Mouse (Mus musculus) cerebellum, adult 11 months (tissue): Measurements from ENCODE around the gene Hbb-bs.
"Not testable (repeated sequence)": the region's sequence is repeated elsewhere in the genome, so short reads cannot be mapped to it uniquely, and the experiment has no call there.

Experiments used
- DNase-seq: peaks from one replicate; pipeline ENCODE4 v3.0.0; 2022

Gene Hbb-bs

DNA sequence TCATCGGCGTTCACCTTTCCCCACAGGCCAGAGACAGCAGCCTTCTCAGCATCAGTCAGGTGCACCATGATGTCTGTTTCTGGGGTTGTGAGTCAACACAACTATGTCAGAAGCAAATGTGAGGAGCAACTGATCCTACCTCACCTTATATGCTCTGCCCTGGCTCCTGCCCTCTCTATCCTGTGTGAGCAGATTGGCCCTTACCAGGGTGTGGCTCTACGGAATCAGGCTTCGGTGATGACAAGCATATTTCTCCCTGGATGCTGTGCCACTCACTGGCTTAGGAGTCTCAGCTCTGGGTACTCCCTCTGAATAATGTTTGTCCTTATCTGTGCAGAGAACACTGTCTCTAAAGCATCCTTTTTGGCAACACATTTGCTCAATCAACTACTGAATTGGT lies at the start of gene Hbb-bs:
TSS of gene Hbb-bs (minus strand) at position 289 of the 400 bp plus-strand sequence.
- no peak for DNase-seq

DNA sequence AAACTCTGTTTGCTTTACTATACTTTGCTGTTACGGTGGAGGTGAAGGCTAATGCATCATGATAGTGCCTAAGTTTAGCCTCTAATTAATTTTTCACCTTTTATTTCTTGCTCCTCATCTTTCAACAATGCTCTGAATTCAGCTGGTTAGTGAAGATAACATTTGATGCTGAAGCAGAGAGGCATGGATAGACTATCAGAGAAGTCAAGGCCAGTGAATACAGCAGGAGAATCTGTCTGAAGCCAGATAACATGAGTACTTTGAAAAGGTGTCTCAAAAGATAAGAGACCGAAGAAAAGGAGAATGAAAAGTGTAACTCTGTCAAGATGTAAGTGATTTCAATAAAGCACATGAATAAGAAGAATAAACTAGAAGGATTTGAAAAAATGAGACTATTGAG lies 49.2 kb upstream of the Hbb-bs start:
- no peak for DNase-seq

DNA sequence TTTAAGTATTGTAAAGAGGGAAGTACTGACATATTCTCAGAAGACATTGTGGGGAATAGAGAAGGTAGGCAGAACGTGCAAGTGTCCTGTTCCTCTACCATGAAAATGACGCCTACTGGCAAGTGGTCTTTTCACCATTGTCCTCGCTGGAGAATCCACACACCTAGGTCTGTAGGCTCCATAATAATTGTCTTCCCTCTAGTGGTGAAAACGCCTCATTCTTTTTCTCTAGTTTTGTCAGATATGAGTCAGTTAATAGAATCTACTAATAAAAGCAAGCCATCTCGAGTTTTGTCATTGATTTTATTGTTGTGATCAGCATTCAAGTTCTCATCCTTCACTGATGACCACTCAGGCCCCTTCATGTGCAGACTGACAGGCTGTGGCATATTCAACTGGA lies 46.6 kb upstream of the Hbb-bs start:
- no peak for DNase-seq

DNA sequence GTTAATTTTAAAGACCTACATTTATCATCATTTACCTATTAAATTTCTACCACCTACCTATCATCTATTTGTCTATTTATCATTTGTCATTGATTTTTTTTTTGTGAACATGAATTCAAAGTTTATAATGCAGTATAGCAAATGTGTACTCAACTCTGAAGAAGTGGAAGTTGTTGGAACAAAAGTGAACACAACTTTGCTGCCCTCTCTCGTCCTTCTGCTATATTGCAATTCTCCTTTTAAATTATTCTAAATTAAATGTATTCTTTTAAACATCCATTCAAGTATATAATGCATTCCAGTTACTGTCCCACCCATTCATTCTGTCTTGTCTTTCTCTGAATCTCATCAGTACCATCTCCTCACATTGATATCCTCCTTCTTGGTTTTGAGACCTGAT lies 45.2 kb upstream of the Hbb-bs start:
- DNase-seq = no peak

DNA sequence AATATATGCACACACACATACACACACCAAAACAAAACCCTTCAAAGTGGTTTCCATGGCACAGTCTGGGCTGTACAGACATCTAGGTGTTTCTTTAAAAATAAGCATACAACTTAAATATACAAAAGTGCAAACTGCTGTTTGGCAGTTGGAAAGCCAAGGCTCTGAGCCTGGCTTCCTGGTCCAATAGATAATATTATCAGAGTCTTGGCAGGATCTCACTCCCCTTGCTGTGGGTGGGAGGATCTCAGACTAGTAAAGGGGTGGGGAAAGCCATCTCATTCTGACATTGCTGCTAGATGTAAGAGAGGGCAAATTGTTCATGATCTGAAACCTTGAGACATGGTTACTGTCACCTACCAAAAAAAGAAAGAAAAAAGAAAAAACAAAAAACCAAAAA lies 42.8 kb upstream of the Hbb-bs start:
- no peak for DNase-seq

DNA sequence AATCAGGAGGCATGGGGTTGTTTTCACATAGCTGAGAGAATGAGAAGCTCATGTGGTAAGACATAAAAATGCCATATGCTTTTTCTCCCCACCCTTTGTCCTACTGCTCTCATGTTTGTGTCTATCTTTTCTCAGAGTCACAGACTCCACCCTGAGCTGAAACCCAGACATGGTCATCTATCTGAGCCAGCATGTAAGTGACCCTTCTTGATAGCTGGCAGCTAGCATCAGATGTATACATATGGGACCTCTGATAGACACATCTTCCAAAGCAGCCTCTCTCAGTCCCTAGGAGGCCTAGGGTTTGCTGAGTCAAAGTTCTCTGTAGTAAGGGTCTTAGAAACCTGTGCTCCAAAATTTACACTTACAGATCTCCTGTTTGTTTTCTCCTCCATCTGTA lies 37.8 kb upstream of the Hbb-bs start:
- DNase-seq = no peak

DNA sequence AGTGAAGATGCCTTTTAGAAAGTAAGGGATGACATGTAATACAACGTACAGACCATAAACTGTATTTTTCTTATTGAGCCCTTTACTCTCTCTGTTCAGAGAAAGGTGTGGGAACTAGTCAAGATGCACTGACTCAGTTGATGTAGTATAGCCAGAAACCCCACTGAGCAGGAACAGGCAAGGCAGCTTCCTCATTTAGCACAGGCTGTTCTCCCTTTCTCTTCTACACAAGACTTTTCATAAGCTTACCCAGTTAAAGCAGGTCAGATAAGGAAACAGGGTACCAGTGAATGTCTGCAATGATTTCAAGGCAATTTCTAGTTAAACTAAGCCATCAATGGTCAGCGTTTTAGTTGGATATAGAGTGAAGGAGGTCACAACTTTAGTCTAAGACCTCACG lies 33.6 kb upstream of the Hbb-bs start:
- no peak for DNase-seq

DNA sequence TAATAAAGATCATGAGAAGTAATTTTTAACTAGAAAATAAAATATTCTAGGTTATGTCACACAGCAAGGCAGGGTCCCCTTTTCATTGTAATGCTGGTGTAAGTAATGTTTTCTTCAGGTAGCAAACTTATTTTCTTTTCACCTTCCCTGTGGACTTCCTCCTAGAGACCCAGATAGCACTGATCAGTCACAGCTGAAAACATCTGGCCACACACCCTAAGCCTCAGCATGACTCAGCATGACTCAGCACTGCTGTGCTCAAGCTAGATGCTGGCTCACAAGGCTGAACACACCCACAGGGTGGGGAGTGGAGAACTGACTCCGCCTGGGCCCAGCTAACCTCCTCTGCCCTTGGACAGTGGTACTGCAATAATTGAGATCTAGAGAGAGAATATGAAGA lies 33.0 kb upstream of the Hbb-bs start:
- no peak for DNase-seq

DNA sequence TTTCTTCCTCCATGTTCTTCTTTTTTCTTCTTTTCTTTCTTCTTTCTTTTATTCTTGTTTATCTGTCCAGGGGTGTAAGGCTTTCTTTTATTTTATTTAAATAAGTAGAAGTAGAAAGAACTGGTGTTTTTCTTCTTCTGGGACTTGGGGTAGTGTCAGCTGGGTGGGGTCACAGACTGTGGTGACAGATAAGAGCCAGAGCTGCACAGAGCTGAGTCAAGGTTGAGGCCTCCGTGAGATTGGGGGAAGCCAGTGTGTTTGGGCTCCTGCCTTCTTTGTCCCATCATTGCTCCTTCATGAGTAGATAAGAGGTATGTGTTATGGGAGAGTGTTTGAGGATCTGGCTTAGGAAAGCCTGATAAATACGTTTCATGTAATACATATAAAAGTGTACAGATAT lies 31.2 kb upstream of the Hbb-bs start:
- DNase-seq = no peak

DNA sequence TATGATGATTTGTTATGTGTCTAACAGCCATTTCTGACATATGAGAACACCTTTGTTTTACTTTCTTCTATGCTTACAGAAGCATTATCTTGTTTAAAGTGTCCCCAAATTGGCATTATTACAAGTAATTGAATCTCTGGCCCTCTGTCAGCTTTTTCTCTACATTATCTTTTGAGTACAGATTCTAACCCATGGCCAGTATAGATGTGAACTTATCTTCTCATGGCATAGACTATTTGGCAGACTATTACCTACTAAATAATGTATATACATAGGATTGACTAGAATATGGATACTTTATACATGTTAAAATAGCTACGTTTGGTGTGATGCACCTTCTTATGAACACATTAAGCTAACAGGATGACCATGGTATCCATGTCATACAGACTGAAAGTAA lies 26.8 kb upstream of the Hbb-bs start:
- no peak for DNase-seq

DNA sequence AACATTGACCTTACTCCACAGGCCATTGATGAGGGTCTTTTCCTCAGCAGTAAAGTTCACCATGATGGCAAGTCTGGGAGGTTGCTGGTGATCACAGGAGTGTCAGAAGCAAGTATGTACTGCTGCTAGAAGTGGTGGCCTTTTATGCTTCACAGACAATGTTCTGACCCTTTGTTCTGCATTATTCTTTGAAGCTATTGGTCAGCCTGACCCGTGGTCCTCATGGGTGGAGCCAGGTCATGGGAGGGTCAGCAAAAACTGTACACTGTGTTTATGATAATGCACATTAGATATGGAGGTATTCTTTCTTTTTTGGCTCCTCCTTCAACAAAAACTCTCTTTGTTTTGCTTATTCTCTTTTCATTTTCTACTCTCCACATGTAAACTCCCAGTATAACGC lies 25.2 kb upstream of the Hbb-bs start, which contains the start of gene Hbb-y:
TSS of gene Hbb-y (minus strand) at position 127 of the 400 bp plus-strand sequence.
- DNase-seq = no peak

DNA sequence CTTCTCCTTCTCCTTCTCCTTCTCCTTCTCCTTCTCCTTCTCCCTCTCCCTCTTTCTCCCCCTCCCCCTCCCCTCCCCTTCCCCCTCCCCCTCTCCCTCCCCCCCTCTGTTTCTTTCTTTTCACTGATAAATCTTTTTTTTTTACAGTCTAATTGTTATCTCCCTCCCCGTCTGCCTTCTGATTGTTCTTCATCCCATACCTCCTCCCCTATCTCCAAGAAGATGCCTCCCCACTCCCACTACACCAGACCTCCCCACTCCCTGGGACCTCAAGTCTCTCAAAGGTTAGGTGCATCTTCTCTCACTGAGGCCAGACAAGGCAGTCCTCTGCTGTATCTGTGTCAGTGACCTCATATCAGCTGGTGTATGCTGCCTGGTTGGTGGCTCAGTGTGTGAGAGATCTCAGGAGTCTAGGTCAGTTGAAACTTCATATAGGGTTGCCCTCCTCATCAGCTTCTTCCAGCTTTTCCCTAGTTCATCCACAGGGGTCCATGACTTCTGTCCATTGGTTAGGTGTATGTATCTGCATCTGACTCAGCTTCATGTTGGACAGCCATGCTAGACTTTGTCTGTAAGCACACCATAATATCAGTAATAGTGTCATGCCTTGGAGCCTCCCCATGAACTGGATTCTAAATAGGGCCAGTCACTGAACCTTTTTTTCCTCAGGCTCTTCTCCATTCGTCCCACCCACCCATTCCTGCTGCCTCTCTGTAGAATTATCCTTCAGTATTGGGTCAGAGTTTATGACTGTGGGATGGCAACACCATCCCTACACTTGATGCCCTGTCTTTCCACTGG lies 16.8 kb upstream of the Hbb-bs start:
- no peak for DNase-seq

DNA sequence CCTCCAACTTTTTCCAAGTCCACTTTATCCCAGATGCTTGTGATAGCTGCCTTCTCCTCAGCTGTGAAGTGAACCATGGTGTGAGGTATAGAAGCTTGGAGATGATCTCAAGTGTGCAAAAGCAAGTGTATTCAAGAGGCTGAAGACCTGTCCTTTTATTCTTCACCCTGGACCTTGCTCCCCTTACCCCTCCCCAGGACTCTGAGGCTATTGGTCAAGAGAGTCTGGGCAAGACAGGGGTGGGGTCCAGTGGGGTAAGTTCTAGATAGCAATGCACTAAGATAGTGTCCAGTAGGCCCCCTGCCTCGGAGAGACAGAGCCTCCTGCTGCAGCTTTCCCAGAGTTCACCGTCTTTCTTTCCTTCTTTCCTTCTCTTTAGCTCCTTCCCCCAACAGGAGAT lies 15.1 kb upstream of the Hbb-bs start, which contains the start of gene Hbb-bh1:
TSS of gene Hbb-bh1 (minus strand) at position 131 of the 400 bp plus-strand sequence.
- DNase-seq = no peak

DNA sequence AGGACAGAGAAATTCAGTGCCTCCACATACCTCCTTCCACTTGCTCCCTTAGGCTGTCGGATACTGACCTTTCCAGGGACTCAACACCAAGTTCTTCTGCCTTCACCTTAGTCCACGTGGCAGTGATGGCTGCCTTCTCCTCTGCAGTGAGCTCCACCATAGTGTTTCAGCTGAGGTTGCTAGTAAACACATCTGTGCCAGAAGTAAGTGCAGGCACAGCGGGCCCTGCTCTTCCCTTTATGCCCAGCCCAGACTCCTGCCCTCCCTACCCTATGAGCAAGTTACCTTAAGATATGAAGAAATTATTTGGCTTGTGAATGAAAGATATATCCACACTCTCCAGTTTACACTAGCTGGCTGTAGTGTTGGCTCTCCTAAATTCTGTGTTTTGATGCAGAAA lies 12.4 kb upstream of the Hbb-bs start, which contains the start of gene Hbb-bh2:
TSS of gene Hbb-bh2 (minus strand) at position 253 of the 400 bp plus-strand sequence.
- DNase-seq = no peak

DNA sequence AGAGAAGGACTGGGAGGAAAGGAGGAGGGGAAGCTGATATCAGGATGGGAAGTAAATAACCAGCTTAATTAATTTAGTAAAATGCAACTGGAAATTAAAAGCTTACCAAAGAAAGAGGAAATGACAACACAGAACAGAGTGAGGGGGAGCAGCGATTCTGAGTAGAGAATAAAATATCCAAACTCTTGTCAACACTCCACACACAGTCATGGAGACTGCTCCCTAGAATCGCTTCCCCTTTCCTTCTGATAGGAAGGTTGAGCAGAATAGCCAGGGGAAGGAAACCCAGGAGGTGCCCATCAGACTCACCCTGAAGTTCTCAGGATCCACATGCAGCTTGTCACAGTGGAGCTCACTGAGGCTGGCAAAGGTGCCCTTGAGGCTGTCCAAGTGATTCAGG lies 757 bp downstream of the Hbb-bs start:
- not testable (repeated sequence) for DNase-seq

DNA sequence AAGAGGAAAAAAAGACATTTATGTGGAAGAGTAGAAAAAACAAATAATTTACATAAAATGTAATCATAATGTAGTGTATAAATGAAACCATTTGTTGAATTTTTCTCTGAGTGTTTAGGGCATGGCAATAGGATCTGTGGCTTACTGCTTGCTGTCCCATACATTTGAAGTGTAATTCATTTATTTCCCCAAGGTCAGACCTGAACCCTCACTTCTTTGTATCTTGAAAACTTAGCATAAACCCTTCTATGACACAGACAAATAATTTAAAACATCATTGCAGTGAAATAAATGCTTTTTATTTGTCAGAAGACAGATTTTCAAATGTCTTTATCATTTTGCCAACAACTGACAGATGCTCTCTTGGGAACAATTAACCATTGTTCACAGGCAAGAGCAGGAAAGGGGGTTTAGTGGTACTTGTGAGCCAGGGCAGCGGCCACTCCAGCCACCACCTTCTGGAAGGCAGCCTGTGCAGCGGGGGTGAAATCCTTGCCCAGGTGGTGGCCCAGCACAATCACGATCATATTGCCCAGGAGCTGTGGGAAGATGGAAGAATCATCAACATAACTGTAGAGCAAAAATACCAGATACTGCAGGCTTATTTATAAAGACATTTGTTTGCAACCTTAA lies 1.5 kb downstream of the Hbb-bs start:
- no peak for DNase-seq

DNA sequence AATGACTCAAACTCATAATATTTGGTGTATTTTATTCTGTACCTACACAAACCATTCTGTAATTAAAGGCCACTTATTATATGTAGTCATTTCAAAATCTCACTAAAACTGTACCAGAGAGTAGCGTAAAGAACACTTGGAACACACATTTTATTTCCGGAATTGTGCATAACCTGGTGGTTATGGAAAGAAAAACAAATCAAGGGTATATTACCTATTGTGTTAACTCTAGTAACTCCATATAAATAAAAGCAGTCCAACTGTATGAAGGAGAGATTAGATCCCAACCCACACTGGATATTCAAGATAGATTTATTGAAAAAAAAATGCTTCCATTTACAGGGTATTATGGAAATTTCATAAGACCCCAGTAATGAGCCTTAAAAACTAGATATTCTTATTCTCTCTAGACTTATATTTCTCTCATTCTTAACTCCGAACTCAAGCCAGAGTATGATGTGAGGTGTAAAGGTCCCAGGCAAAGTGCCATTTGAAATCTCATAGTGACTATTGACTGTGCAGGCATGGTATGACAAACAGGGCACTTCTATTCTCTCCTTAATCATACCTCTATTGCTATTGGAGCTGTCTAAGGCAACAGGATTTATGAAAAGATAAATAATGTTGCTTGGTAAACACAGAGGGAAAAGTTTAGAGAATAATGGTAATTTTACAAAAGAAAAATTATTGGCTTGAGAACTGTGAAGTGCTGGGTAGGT lies 2.2 kb downstream of the Hbb-bs start:
- DNase-seq = no peak

DNA sequence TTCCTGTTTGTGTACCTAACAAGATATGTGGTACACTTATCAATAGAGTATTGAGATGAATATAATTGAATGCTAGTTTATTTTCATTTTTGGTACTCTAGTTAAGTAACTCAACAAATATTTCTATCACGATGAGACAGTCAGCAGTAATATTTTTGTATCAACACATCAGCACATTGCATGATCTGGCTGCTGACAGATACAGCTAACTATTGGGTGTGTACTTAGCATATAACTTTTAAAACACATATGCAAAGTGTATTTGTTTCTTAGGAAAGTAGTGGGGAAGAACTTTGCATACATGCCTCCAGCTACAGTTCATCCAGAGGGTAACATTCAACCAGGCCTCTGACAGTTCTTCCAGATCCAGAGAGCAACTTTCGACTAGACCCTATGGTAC lies 3.3 kb downstream of the Hbb-bs start:
- DNase-seq = no peak

DNA sequence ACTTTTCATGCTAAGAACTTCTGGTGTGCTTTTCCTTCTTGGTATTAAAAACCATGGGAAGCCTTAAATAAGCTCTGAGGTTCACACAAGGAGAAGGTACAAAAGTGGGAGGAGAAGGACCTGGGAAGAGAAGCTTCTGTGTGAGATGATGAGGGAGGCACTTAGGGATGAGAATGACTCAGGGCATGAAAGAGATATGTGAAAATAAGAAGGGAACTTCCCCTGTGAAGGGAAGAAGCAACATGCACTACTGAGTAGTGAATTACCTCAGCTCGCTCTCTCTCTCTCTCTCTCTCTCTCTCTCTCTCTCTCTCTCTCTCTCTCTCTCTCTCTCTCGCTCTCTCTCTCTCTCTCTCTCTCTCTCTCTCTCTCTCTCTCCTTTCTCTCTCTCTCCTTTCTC lies 12.8 kb downstream of the Hbb-bs start:
- not testable (repeated sequence) for DNase-seq

DNA sequence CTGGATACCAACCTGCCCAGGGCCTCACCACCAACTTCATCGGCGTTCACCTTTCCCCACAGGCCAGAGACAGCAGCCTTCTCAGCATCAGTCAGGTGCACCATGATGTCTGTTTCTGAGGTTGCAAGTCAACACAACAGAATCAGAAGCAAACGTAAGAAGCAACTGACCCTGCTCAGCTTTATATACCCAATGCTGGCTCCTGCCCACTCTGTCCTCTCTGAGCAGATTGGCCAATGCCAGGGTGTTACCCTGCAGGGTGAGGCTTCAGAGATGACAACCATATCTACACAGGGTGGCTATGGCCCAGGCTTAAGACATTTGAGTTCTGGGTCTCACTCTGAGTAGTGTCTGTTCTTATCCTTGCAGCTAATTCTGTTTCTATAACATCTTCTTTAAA lies 14.1 kb downstream of the Hbb-bs start, which contains the start of gene Hbb-bt:
TSS of gene Hbb-bt (minus strand) at position 231 of the 400 bp plus-strand sequence.
- DNase-seq = no peak

DNA sequence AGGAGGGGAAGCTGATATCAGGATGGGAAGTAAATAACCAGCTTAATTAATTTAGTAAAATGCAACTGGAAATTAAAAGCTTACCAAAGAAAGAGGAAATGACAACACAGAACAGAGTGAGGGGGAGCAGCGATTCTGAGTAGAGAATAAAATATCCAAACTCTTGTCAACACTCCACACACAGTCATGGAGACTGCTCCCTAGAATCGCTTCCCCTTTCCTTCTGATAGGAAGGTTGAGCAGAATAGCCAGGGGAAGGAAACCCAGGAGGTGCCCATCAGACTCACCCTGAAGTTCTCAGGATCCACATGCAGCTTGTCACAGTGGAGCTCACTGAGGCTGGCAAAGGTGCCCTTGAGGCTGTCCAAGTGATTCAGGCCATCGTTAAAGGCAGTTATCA lies 14.7 kb downstream of the Hbb-bs start:
- DNase-seq = not testable (repeated sequence)

DNA sequence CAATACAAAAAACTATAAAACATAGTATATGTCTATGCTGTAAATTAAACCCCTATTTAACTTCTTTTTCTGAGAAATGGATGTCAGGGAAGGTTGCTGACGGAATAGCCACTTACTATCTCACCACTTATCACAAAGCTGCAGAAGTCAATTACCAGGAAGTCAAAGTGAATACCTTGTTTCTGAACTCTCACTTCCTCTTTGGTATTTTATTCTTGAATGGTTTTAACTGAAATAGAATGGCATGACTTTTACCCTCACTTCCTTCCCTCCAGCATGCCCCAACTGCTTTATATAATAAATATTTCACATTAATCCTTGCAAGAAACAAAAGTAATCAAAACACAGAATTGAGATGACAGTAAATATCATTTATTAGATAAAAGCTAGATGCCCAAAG lies 15.7 kb downstream of the Hbb-bs start:
- DNase-seq = no peak

DNA sequence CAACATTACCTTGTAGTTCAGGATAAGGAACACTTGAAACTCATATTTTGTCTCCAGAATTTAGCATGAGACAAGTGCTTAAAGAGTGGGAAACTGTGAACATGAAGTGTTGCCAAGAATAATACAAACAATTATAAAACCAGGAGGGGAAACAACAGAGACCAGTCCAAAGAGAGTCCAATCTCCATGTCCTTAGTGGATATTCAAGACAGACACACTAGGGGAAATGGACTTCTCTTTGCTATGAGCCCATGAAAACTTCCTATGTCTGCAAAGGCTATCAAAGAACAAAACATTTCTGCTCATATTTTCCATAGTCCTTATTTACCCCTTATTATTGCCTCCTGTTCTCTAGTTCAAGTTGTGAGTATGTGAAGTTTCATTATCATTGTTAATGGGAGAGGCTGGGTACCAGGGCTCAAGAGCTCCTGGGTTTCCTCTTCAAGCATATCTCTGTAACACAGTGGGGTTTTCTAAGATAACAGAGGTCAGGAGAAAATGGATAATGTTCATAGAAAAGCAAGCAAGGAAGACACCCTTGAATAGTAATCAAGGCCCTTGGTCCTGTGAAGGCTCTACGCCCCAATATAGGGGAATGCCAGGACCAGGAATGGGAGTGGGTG lies 16.6 kb downstream of the Hbb-bs start:
- DNase-seq = no peak
